Mouse (Mus musculus) macrophage (primary cell): Measurements from ENCODE around the gene Lrriq3. TPM values are rescaled to one million over a fixed set of nuclear protein-coding genes. Genes with fewer than 3 reads are reported as not detected.

Experiments
- H3K27ac ChIP-seq: fragments of 350-480 bp; formaldehyde crosslinking; 2 replicates; pipeline ENCODE4 v1.9.0; 2021
- H3K36me3 ChIP-seq: fragments of 350-480 bp; formaldehyde crosslinking; 2 replicates; pipeline ENCODE4 v1.9.0; 2021; ENCODE audit errors: inconsistent target
- H3K4me3 ChIP-seq: fragments of 350-480 bp; formaldehyde crosslinking; 2 replicates; pipeline ENCODE4 v1.9.0; 2021; ENCODE audit errors: inconsistent target
- H3K79me2 ChIP-seq: fragments of 350-480 bp; formaldehyde crosslinking; 2 replicates; pipeline ENCODE4 v1.9.0; 2021; ENCODE audit errors: inconsistent target
- WGBS: methylation state at CpG from one replicate; pipeline ENCODE4 v1.1.7; 2026; ENCODE audit warnings: inconsistent platforms; ENCODE audit not compliant: missing documents; 5-methylcytosine and 5-hydroxymethylcytosine counted together
- polyA plus RNA-seq: library from polyadenylated mRNA; stranded (reverse); fragments of 250-400 nt; gene quantifications from 3 replicates; pipeline ENCODE4 v1.2.4, GENCODE M21; 2018; ENCODE audit warnings: inconsistent platforms
- total RNA-seq, 78 experiments: library from RNA; depleted of rRNA; stranded (reverse); fragments of 250-400 nt; gene quantifications; 1 replicate in 9 of 78; 2 replicates in 24 of 78; 3 replicates in 43 of 78; 4 replicates in 2 of 78; pipeline ENCODE4 v1.2.4; 2018; ENCODE audit warnings: inconsistent platforms in 56 of 78

The Lrriq3 gene
- 1 to 10 TPM in 16 of 26 experiments, under 1 TPM in 8, not detected in 2; 0.34 to 3.1 (median 1.6) TPM for total RNA-seq (2018; cell fraction: chromatin; rRNA removed)
- under 1 TPM; 0.19 to 0.90 (median 0.50) TPM for total RNA-seq (2018; cell fraction: cytosol; rRNA removed)
- 1 to 10 TPM in 20 of 26 experiments, under 1 TPM in 5, not detected in 1; 0.41 to 3.5 (median 1.6) TPM for total RNA-seq (2018; cell fraction: nucleus; rRNA removed)
- polyA plus RNA-seq = 0.26 to 0.59 TPM (median 0.45 TPM) in 3 replicates

GRCm38 (mm10) chr3:155093116-155093956, at the start of gene Lrriq3, which contains the start of gene Fpgt:
Lrriq3 (plus strand) TSS chr3:155093434.
Fpgt (minus strand) TSS chr3:155093403.
- WGBS = 2% methylated on average over 44 of the region's 47 CpGs
- Histone ChIP-seq H3K27ac (peak within 1 kb of the TSS; percentile 68), H3K4me3 (peak within 1 kb of the TSS; percentile 84), H3K79me2 (peaks cover 11% of the 10 kb centered on the region; the same call in 1 of the 2 replicates), H3K36me3 (peaks cover 22% of the 10 kb centered on the region)

- Histone ChIP-seq H3K79me2 (no peaks in the 10 kb centered on the region), H3K4me3 (no peak overlapping the region), H3K36me3 (no peaks in the 10 kb centered on the region), H3K27ac (no peak overlapping the region)
Measured at GRCm38 (mm10) chr3:155052021-155052420, 41.2 kb upstream of the Lrriq3 start.

GRCm38 (mm10) chr3:155053189-155053588, 40.0 kb upstream of the Lrriq3 start:
- no peaks in the 10 kb centered on the region for H3K79me2 ChIP-seq
- no peak overlapping the region for H3K27ac ChIP-seq
- whole genome bisulfite sequencing = 56% methylated on average over 1 of the region's 1 CpGs
- no peak overlapping the region for H3K4me3 ChIP-seq
- H3K36me3 ChIP-seq = no peaks in the 10 kb centered on the region

GRCm38 (mm10) chr3:155055231-155055916, 37.9 kb upstream of the Lrriq3 start, which contains the start of gene Tnni3k:
Tnni3k (minus strand) TSS chr3:155055407.
- Histone ChIP-seq H3K27ac (no peak within 1 kb of the TSS), H3K36me3 (no peaks in the 10 kb centered on the region), H3K4me3 (no peak within 1 kb of the TSS), H3K79me2 (no peaks in the 10 kb centered on the region)
- WGBS = 78% methylated on average over 6 of the region's 6 CpGs

- H3K79me2 ChIP-seq = no peaks in the 10 kb centered on the region
- H3K4me3 ChIP-seq = no peak overlapping the region
- H3K36me3 ChIP-seq = no peaks in the 10 kb centered on the region
- no peak overlapping the region for H3K27ac ChIP-seq
Measured at GRCm38 (mm10) chr3:155056606-155057005, 36.6 kb upstream of the Lrriq3 start.

- Histone ChIP-seq H3K4me3 (no peak overlapping the region), H3K36me3 (no peaks in the 10 kb centered on the region), H3K27ac (no peak overlapping the region), H3K79me2 (no peaks in the 10 kb centered on the region)
Measured at GRCm38 (mm10) chr3:155057566-155057965, 35.7 kb upstream of the Lrriq3 start.

- H3K4me3 ChIP-seq = no peak overlapping the region
- no peaks in the 10 kb centered on the region for H3K36me3 ChIP-seq
- H3K27ac ChIP-seq = no peak overlapping the region
- no peaks in the 10 kb centered on the region for H3K79me2 ChIP-seq
- WGBS = 83% methylated on average over 6 of the region's 6 CpGs
Measured at GRCm38 (mm10) chr3:155058800-155059448, 34.3 kb upstream of the Lrriq3 start.

- Histone ChIP-seq H3K36me3 (no peaks in the 10 kb centered on the region), H3K27ac (no peak overlapping the region), H3K79me2 (no peaks in the 10 kb centered on the region), H3K4me3 (no peak overlapping the region)
Measured at GRCm38 (mm10) chr3:155059449-155059822, 33.8 kb upstream of the Lrriq3 start.

GRCm38 (mm10) chr3:155077908-155078307, 15.3 kb upstream of the Lrriq3 start:
- H3K36me3 ChIP-seq = no peaks in the 10 kb centered on the region
- no peak overlapping the region for H3K4me3 ChIP-seq
- 86% methylated on average over 4 of the region's 4 CpGs for whole genome bisulfite sequencing
- no peak overlapping the region for H3K27ac ChIP-seq
- H3K79me2 ChIP-seq = no peaks in the 10 kb centered on the region

GRCm38 (mm10) chr3:155092081-155092480, 1.2 kb upstream of the Lrriq3 start:
- Histone ChIP-seq H3K36me3 (peaks cover 34% of the 10 kb centered on the region), H3K4me3 (peak overlapping the region; percentile 84; the same call in 1 of the 2 replicates), H3K27ac (no peak overlapping the region), H3K79me2 (peaks cover 11% of the 10 kb centered on the region; the same call in 1 of the 2 replicates)
- 90% methylated on average over 6 of the region's 6 CpGs for WGBS

- no peak overlapping the region for H3K27ac ChIP-seq
Measured at GRCm38 (mm10) chr3:155099266-155099665, 6.0 kb downstream of the Lrriq3 start.

GRCm38 (mm10) chr3:155105957-155106356, 12.7 kb downstream of the Lrriq3 start:
- H3K79me2 ChIP-seq = no peaks in the 10 kb centered on the region
- H3K27ac ChIP-seq = no peak overlapping the region
- no peak overlapping the region for H3K4me3 ChIP-seq
- H3K36me3 ChIP-seq = no peaks in the 10 kb centered on the region
- 89% methylated on average over 1 of the region's 1 CpGs for WGBS

More at GRCm38 (mm10) chr3:155099266-155099665, 6.0 kb downstream of the Lrriq3 start:
- 100% methylated on average over 1 of the region's 1 CpGs for WGBS
- H3K4me3 ChIP-seq = no peak overlapping the region
- H3K79me2 ChIP-seq = no peaks in the 10 kb centered on the region
- H3K36me3 ChIP-seq = no peaks in the 10 kb centered on the region

GRCm38 (mm10) chr3:155137737-155138136, 44.5 kb downstream of the Lrriq3 start:
- no peaks in the 10 kb centered on the region for H3K36me3 ChIP-seq
- 77% methylated on average over 5 of the region's 5 CpGs for WGBS
- no peak overlapping the region for H3K27ac ChIP-seq
- H3K4me3 ChIP-seq = no peak overlapping the region
- no peaks in the 10 kb centered on the region for H3K79me2 ChIP-seq

- no peak overlapping the region for H3K4me3 ChIP-seq
- WGBS = 88% methylated on average over 11 of the region's 11 CpGs
- no peaks in the 10 kb centered on the region for H3K79me2 ChIP-seq
- H3K27ac ChIP-seq = no peak overlapping the region
- no peaks in the 10 kb centered on the region for H3K36me3 ChIP-seq
Measured at GRCm38 (mm10) chr3:155141047-155141446, 47.8 kb downstream of the Lrriq3 start.
